Mouse (Mus musculus): Measurements from ENCODE around the gene Aif1. TPM values are rescaled to one million over a fixed set of nuclear protein-coding genes. Genes with fewer than 3 reads are reported as not detected.
A peak's percentile ranks its signal among the peaks of the same experiment; 100 is the strongest.

Aif1 gene
- total RNA-seq, 2 experiments from 2014 or later, result 9.4 to 13.0 TPM

DNA sequence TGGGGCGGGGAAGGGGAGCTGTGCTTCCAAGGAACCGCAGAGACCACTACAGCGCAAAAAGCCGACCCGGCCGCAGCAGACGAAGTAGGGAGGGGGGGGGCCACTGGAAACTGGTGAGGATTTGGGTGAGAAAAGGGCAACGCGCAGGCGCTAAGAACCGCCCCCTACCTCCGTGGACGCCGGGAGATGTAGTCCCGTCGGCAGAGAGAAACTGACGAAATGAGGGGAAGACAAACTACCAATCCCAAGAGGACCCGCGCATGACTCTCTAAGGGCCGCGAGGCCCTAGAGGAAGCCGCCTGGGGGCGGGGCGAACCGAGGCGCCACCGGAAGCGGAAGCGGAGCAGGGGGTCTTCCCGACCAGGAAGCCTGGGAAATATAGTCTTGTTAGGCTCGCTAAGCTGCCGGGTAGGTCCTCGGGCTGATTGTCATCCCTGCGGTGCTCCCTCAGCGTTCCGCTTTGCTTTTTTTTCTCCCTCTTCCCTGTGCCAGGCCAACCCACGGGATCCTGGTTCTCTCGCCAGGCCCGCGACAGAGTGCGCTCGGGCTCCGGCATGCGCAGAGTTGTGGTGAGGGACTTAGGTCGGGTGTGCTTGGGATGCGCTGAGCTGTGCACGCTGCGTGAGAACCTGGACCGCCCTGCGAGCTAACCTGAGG lies 54.6 kb downstream of the Aif1 start, which contains the start of gene Gpank1:
Gpank1 (plus strand) TSS at position 313 of the 657 bp plus-strand sequence.
- DNase-seq (ENCODE audit: low spot score in 2 of 2), result peak; percentile 98

Small RNA genes lying within 50 kb of the gene (microRNA-seq; reads per million reads assigned to microRNA genes)
- 0 reads per million in 2 experiments for gene Mir6973a
- 0 to 0.20 reads per million in 2 experiments for gene Mir6974

Other genes starting within 250 kb of the Aif1 start
- 10 to 100 TPM; 41.4 to 44.2 TPM for gene Neu1, start 244.8 kb downstream of the Aif1 start, total RNA-seq (2021)
- 10 to 100 TPM; 27.5 to 37.5 TPM for gene Hspa1b, start 216.8 kb downstream of the Aif1 start, total RNA-seq (2021)
- not detected for gene Gm20481, start 206.2 kb downstream of the Aif1 start, total RNA-seq (2021)
- 10 to 100 TPM; 24.3 to 27.8 TPM for gene Hspa1a, start 203.9 kb downstream of the Aif1 start, total RNA-seq (2021)
- under 1 TPM; 0.12 to 0.48 TPM for gene Hspa1l, start 203.4 kb downstream of the Aif1 start, total RNA-seq (2021)
- gene Lsm2, start 194.2 kb downstream of the Aif1 start, total RNA-seq (2021), result 10 to 100 TPM; 18.2 to 20.7 TPM
- 10 to 100 TPM; 46.6 to 50.4 TPM for gene Vars, start 175.1 kb downstream of the Aif1 start, total RNA-seq (2021)
- under 1 TPM; 0.15 to 0.22 TPM for gene Vwa7, start 159.5 kb downstream of the Aif1 start, total RNA-seq (2021)
- gene Sapcd1, start 148.1 kb downstream of the Aif1 start, total RNA-seq (2021), result 1 to 10 TPM in 1 of 2 experiments, not detected in 1; 1.4 TPM
- gene Msh5, start 129.3 kb downstream of the Aif1 start, total RNA-seq (2021), result 1 to 10 TPM; 1.5 to 1.6 TPM
- gene Clic1, start 126.1 kb downstream of the Aif1 start, total RNA-seq (2021), result 1 to 10 TPM; 7.7 to 8.3 TPM
- 10 to 100 TPM in 1 of 2 experiments, 1 to 10 TPM in 1; 9.4 to 11.0 TPM for gene Ddah2, start 117.0 kb downstream of the Aif1 start, total RNA-seq (2021)
- not detected for gene Ly6g6c, start 110.7 kb downstream of the Aif1 start, total RNA-seq (2021)
- not detected for gene Mpig6b, start 109.9 kb downstream of the Aif1 start, total RNA-seq (2021)
- 1 to 10 TPM; 3.6 to 5.0 TPM for gene Ly6g6e, start 99.2 kb downstream of the Aif1 start, total RNA-seq (2021)
- 1 to 10 TPM in 1 of 2 experiments, under 1 TPM in 1; 0.87 to 2.0 TPM for gene Ly6g6d, start 98.0 kb downstream of the Aif1 start, total RNA-seq (2021)
- gene Ly6g6f, start 90.5 kb downstream of the Aif1 start, total RNA-seq (2021), result under 1 TPM; 0.57 to 0.58 TPM
- 100 to 1,000 TPM in 1 of 2 experiments, 10 to 100 TPM in 1; 97.6 to 103 TPM for gene Abhd16a, start 86.8 kb downstream of the Aif1 start, total RNA-seq (2021)
- not detected for gene Ly6g5c, start 67.8 kb downstream of the Aif1 start, total RNA-seq (2021)
- under 1 TPM; 0.30 to 0.56 TPM for gene Ly6g5b, start 60.6 kb downstream of the Aif1 start, total RNA-seq (2021)
- gene Gpank1, start 54.6 kb downstream of the Aif1 start, total RNA-seq (2021), result 10 to 100 TPM; 15.2 to 17.1 TPM
- gene Csnk2b, start 54.0 kb downstream of the Aif1 start, total RNA-seq (2021), result 100 to 1,000 TPM; 179 to 185 TPM
- 10 to 100 TPM; 22.5 to 28.9 TPM for gene D17H6S53E, start 49.7 kb downstream of the Aif1 start, total RNA-seq (2021)
- not detected for gene Apom, start 44.0 kb downstream of the Aif1 start, total RNA-seq (2021)
- 100 to 1,000 TPM; 323 to 339 TPM for gene Bag6, start 40.9 kb downstream of the Aif1 start, total RNA-seq (2021)
- gene Prrc2a, start 11.2 kb downstream of the Aif1 start, total RNA-seq (2021), result 100 to 1,000 TPM; 317 to 343 TPM
- gene Lst1, start 12.4 kb upstream of the Aif1 start, total RNA-seq (2021), result 1 to 10 TPM; 5.5 to 6.7 TPM
- under 1 TPM; 0.41 to 0.64 TPM for gene Ltb, start 18.4 kb upstream of the Aif1 start, total RNA-seq (2021)
- gene Tnf, start 25.9 kb upstream of the Aif1 start, total RNA-seq (2021), result not detected
- under 1 TPM; 0.22 to 0.41 TPM for gene Lta, start 29.3 kb upstream of the Aif1 start, total RNA-seq (2021)
- gene Gm16181, start 44.8 kb upstream of the Aif1 start, total RNA-seq (2021), result not detected
- 100 to 1,000 TPM; 637 to 681 TPM for gene Atp6v1g2, start 57.6 kb upstream of the Aif1 start, total RNA-seq (2021)
- gene Nfkbil1, start 59.7 kb upstream of the Aif1 start, total RNA-seq (2021), result 10 to 100 TPM; 13.6 to 15.8 TPM
- 100 to 1,000 TPM; 210 to 215 TPM for gene Ddx39b, start 65.7 kb upstream of the Aif1 start, total RNA-seq (2021)
- gene H2-D1, start 86.7 kb upstream of the Aif1 start, total RNA-seq (2021), result 10 to 100 TPM; 22.1 to 26.7 TPM
- under 1 TPM; 0.15 to 0.25 TPM for gene H2-Q1, start 144.3 kb upstream of the Aif1 start, total RNA-seq (2021)
- under 1 TPM; 0.46 to 0.50 TPM for gene H2-Q2, start 166.2 kb upstream of the Aif1 start, total RNA-seq (2021)
- gene H2-Q4, start 203.5 kb upstream of the Aif1 start, total RNA-seq (2021), result 1 to 10 TPM; 1.5 to 2.4 TPM
- gene H2-Q6, start 248.8 kb upstream of the Aif1 start, total RNA-seq (2021), result under 1 TPM; 0.20 to 0.52 TPM

Data from layer of hippocampus, adult 18-20 months (tissue).